Mouse (Mus musculus) kidney, embryonic 14.5 days (tissue): ENCODE measurements at regions not wholly inside any gene's neighbourhood (a gene's known extent, or its start where the extent isn't known, plus 50 kb on each side); places are given as distances from the start of the nearest gene placed in this dataset.

Experiments used
- ATAC-seq: fragments of 200-750 bp; cut with Nextera tagmentation; 2 replicates; pipeline ENCODE4 v1.8.0; 2017; ENCODE audit warnings: moderate number of reproducible peaks, mild to moderate bottlenecking, moderate TSS enrichment, moderate library complexity; ENCODE audit not compliant: low FRiP score, low TSS enrichment
- H3K27ac ChIP-seq: fragments of 300-500 bp; sonication (generic); 2 replicates; pipeline ENCODE4 v1.5.1; 2014; ENCODE audit warnings: low read depth, mild to moderate bottlenecking, low read length, moderate library complexity, mixed read lengths
- H3K27me3 ChIP-seq: fragments of 300-500 bp; sonication (generic); 2 replicates; pipeline ENCODE4 v1.6.1; 2014; ENCODE audit warnings: mild to moderate bottlenecking, low read length; ENCODE audit not compliant: control insufficient read depth, insufficient read depth
- H3K36me3 ChIP-seq: fragments of 300-500 bp; sonication (generic); 2 replicates; pipeline ENCODE4 v1.6.1; 2014; ENCODE audit warnings: low read length, mixed read lengths; ENCODE audit not compliant: control insufficient read depth, insufficient read depth
- H3K4me1 ChIP-seq: fragments of 300-500 bp; sonication (generic); 2 replicates; pipeline ENCODE4 v1.6.1; 2014; ENCODE audit warnings: low read length, mixed read lengths; ENCODE audit not compliant: control insufficient read depth, insufficient read depth
- H3K4me2 ChIP-seq: fragments of 300-500 bp; sonication (generic); replicated peaks from 2 replicates; pipeline ENCODE4 v1.6.1; 2014; ENCODE audit warnings: low read depth, mild to moderate bottlenecking, low read length
- H3K4me3 ChIP-seq: fragments of 300-500 bp; sonication (generic); 2 replicates; pipeline ENCODE4 v1.5.1; 2014; ENCODE audit warnings: mild to moderate bottlenecking, low read length
- H3K9ac ChIP-seq: fragments of 300-500 bp; sonication (generic); 2 replicates; pipeline ENCODE4 v1.6.1; 2014; ENCODE audit warnings: low read depth, mild to moderate bottlenecking, low read length, moderate library complexity
- H3K9me3 ChIP-seq: fragments of 300-500 bp; sonication (generic); 2 replicates; pipeline ENCODE4 v1.6.1; 2016; ENCODE audit warnings: low read length; ENCODE audit not compliant: control insufficient read depth
- WGBS: fragments of 180-500 bp; shearing (Covaris S2); extraction: QIAGEN DNeasy Blood & Tissue Kit; methylation state at CpG from one replicate; pipeline ENCODE4 v1.1.7; 2014; 5-methylcytosine and 5-hydroxymethylcytosine counted together

GRCm38 (mm10) chr10:9295269-9295668 is 379.7 kb downstream of the Samd5 start:
- H3K27ac ChIP-seq = no peak overlapping the region
- no peak overlapping the region for H3K4me3 ChIP-seq
- ATAC-seq = no peak
- H3K4me2 ChIP-seq = no peak overlapping the region
- H3K9me3 ChIP-seq = no peaks in the 10 kb centered on the region
- H3K36me3 ChIP-seq = no peaks in the 10 kb centered on the region
- H3K9ac ChIP-seq = no peak overlapping the region
- no peaks in the 10 kb centered on the region for H3K27me3 ChIP-seq
- WGBS = 75% methylated on average over 1 of the region's 1 CpGs
- no peaks in the 10 kb centered on the region for H3K4me1 ChIP-seq

GRCm38 (mm10) chr10:9294620-9295019 is 380.4 kb downstream of the Samd5 start:
- Histone ChIP-seq H3K4me2 (no peak overlapping the region), H3K4me1 (no peaks in the 10 kb centered on the region), H3K4me3 (no peak overlapping the region), H3K9ac (no peak overlapping the region), H3K9me3 (no peaks in the 10 kb centered on the region), H3K36me3 (no peaks in the 10 kb centered on the region), H3K27me3 (no peaks in the 10 kb centered on the region), H3K27ac (no peak overlapping the region)
- no peak for ATAC-seq
- WGBS = 51% methylated on average over 2 of the region's 2 CpGs

GRCm38 (mm10) chr10:9291456-9292146 is 383.4 kb downstream of the Samd5 start:
- Histone ChIP-seq H3K4me3 (no peak overlapping the region), H3K9ac (no peak overlapping the region), H3K4me2 (no peak overlapping the region), H3K36me3 (no peaks in the 10 kb centered on the region), H3K27me3 (no peaks in the 10 kb centered on the region), H3K9me3 (no peaks in the 10 kb centered on the region), H3K4me1 (no peaks in the 10 kb centered on the region), H3K27ac (no peak overlapping the region)
- ATAC-seq = no peak
- WGBS = 73% methylated on average over 6 of the region's 6 CpGs

- H3K27ac ChIP-seq = no peak overlapping the region
- H3K4me2 ChIP-seq = no peak overlapping the region
- H3K27me3 ChIP-seq = no peaks in the 10 kb centered on the region
- no peak overlapping the region for H3K4me3 ChIP-seq
- no peaks in the 10 kb centered on the region for H3K4me1 ChIP-seq
- no peak overlapping the region for H3K9ac ChIP-seq
- 81% methylated on average over 3 of the region's 3 CpGs for WGBS
- H3K36me3 ChIP-seq = no peaks in the 10 kb centered on the region
- no peak for ATAC-seq
- H3K9me3 ChIP-seq = no peaks in the 10 kb centered on the region
Measured at GRCm38 (mm10) chr10:9272940-9273339, 387.1 kb upstream of the Sash1 start.

- Histone ChIP-seq H3K4me3 (no peak overlapping the region), H3K36me3 (no peaks in the 10 kb centered on the region), H3K27me3 (no peaks in the 10 kb centered on the region), H3K9ac (no peak overlapping the region), H3K4me1 (no peaks in the 10 kb centered on the region), H3K9me3 (no peaks in the 10 kb centered on the region), H3K27ac (no peak overlapping the region), H3K4me2 (no peak overlapping the region)
- no peak for ATAC-seq
- whole genome bisulfite sequencing = 54% methylated on average over 5 of the region's 5 CpGs
Measured at GRCm38 (mm10) chr10:9272243-9272642, 386.4 kb upstream of the Sash1 start.

- Histone ChIP-seq H3K4me1 (no peaks in the 10 kb centered on the region), H3K27ac (no peak overlapping the region), H3K36me3 (no peaks in the 10 kb centered on the region), H3K9ac (no peak overlapping the region), H3K9me3 (no peaks in the 10 kb centered on the region), H3K27me3 (no peaks in the 10 kb centered on the region), H3K4me3 (no peak overlapping the region), H3K4me2 (no peak overlapping the region)
- no peak for ATAC-seq
- WGBS = 93% methylated on average over 2 of the region's 2 CpGs
Measured at GRCm38 (mm10) chr10:9265528-9265927, 379.7 kb upstream of the Sash1 start.

- Histone ChIP-seq H3K9ac (no peak overlapping the region), H3K4me2 (no peak overlapping the region), H3K27me3 (no peaks in the 10 kb centered on the region), H3K4me1 (no peaks in the 10 kb centered on the region), H3K36me3 (no peaks in the 10 kb centered on the region), H3K4me3 (no peak overlapping the region), H3K9me3 (no peaks in the 10 kb centered on the region), H3K27ac (no peak overlapping the region)
- WGBS = 76% methylated on average over 12 of the region's 12 CpGs
- ATAC-seq = no peak
Measured at GRCm38 (mm10) chr10:9264309-9265000, 378.6 kb upstream of the Sash1 start.

- H3K9me3 ChIP-seq = no peaks in the 10 kb centered on the region
- no peaks in the 10 kb centered on the region for H3K36me3 ChIP-seq
- no peak overlapping the region for H3K4me3 ChIP-seq
- no peaks in the 10 kb centered on the region for H3K27me3 ChIP-seq
- WGBS = 85% methylated on average over 1 of the region's 1 CpGs
- no peak overlapping the region for H3K9ac ChIP-seq
- H3K4me2 ChIP-seq = no peak overlapping the region
- no peaks in the 10 kb centered on the region for H3K4me1 ChIP-seq
- H3K27ac ChIP-seq = no peak overlapping the region
- ATAC-seq = no peak
Measured at GRCm38 (mm10) chr10:9258705-9259104, 372.8 kb upstream of the Sash1 start.

GRCm38 (mm10) chr10:9252941-9253217 is 367.0 kb upstream of the Sash1 start:
- Histone ChIP-seq H3K27me3 (no peaks in the 10 kb centered on the region), H3K9me3 (no peaks in the 10 kb centered on the region), H3K4me1 (no peaks in the 10 kb centered on the region), H3K9ac (no peak overlapping the region), H3K4me2 (no peak overlapping the region), H3K36me3 (no peaks in the 10 kb centered on the region), H3K4me3 (no peak overlapping the region), H3K27ac (no peak overlapping the region)
- no peak for ATAC-seq
- WGBS = 12% methylated on average over 3 of the region's 3 CpGs
